Mouse (Mus musculus) 3T3-L1 (cell line): ENCODE measurements around the gene Cachd1.

Source experiments
- DNase-seq: peaks from one replicate; pipeline ENCODE4 v3.0.0-alpha.2; 2015; ENCODE audit warnings: low read depth, low spot score

The Cachd1 gene

GRCm38 (mm10) chr4:100922816-100923554, 146.5 kb downstream of the Cachd1 start:
- DNase-seq, result no peak

GRCm38 (mm10) chr4:100923598-100923997, 147.1 kb downstream of the Cachd1 start:
- no peak for DNase-seq

GRCm38 (mm10) chr4:100924276-100924675, 147.8 kb downstream of the Cachd1 start:
- DNase-seq, result no peak

- DNase-seq, result no peak
Observed at GRCm38 (mm10) chr4:100925153-100925552, 148.7 kb downstream of the Cachd1 start.

GRCm38 (mm10) chr4:100926608-100927007, 150.1 kb downstream of the Cachd1 start:
- no peak for DNase-seq

- no peak for DNase-seq
Observed at GRCm38 (mm10) chr4:100927059-100927458, 150.6 kb downstream of the Cachd1 start.

- DNase-seq, result no peak
Observed at GRCm38 (mm10) chr4:100943689-100944088, 167.2 kb downstream of the Cachd1 start.

GRCm38 (mm10) chr4:100944276-100944675, 167.8 kb downstream of the Cachd1 start:
- no peak for DNase-seq

GRCm38 (mm10) chr4:100945171-100945899, 168.9 kb downstream of the Cachd1 start:
- no peak for DNase-seq

- no peak for DNase-seq
Observed at GRCm38 (mm10) chr4:100948494-100949425, 172.3 kb downstream of the Cachd1 start.

- DNase-seq, result no peak
Observed at GRCm38 (mm10) chr4:100950316-100950715, 173.8 kb downstream of the Cachd1 start.

GRCm38 (mm10) chr4:100951876-100952275, 175.4 kb downstream of the Cachd1 start:
- no peak for DNase-seq

- DNase-seq, result no peak
Observed at GRCm38 (mm10) chr4:100963341-100963740, 186.9 kb downstream of the Cachd1 start.

GRCm38 (mm10) chr4:100963796-100964195, 187.3 kb downstream of the Cachd1 start:
- no peak for DNase-seq

GRCm38 (mm10) chr4:100967703-100968392, 191.4 kb downstream of the Cachd1 start:
- DNase-seq, result no peak

- no peak for DNase-seq
Observed at GRCm38 (mm10) chr4:100973641-100974454, 197.4 kb downstream of the Cachd1 start.

- DNase-seq, result no peak
Observed at GRCm38 (mm10) chr4:100974455-100975035, 198.1 kb downstream of the Cachd1 start.

- DNase-seq, result no peak
Observed at GRCm38 (mm10) chr4:100977522-100977921, 201.0 kb downstream of the Cachd1 start.

- no peak for DNase-seq
Observed at GRCm38 (mm10) chr4:100987187-100987586, 210.7 kb downstream of the Cachd1 start.

- peak; percentile 50 for DNase-seq
Observed at GRCm38 (mm10) chr4:100988231-100988799, 211.8 kb downstream of the Cachd1 start.
